Mouse (Mus musculus) mammary gland, adult 2 months (tissue): Measurements from ENCODE around the gene Acrv1. TPM values are rescaled to one million over a fixed set of nuclear protein-coding genes. Genes with fewer than 3 reads are reported as not detected.

Experiments used
- polyA plus RNA-seq: library from polyadenylated mRNA; depleted of rRNA; stranded (reverse); fragments of >200 nt; gene quantifications from 2 replicates; pipeline ENCODE4 v1.2.3, GENCODE M21; 2012; ENCODE audit warnings: low replicate concordance; rRNA removed

The Acrv1 gene
- not detected in 2 replicates for polyA plus RNA-seq

DNA sequence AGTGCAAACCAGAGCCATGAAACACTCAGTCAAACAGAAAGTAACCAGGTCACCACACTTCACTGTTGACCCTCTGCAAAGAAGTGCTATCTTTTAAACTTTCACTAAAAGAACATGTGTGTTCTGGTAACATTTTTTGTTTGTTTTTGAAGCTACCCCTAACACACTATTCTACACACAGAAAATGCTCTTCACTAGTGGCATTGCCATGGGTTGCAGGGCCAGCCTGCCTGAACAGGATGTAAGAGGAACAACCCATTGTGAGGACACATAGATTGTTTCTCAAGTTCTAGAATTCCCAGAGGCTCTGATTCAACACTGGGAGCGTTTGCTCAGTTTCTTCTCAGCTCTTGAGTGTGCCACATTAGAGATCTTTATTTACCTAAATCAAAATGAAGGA lies at the start of gene Acrv1:
Gene Acrv1, plus strand, starts transcription at position 301 of the 400 bp plus-strand sequence.

DNA sequence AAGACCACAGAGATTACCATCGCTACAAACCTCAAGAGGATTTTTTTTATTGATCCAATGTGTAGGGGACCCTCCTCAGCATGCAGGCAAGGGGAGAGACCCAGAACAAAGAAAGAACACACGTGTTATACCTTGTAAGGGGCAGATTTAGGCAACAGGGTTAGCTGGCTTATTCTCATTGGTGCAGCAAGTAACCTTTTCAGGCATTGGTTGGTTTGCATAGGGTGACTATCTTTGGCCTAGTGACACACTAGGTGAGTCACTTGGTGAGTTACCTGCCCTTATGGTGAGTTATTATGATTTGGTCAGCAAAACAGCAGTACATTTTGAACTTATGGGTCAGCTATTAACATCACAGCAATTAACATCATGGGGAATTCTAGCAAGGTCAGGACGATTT lies 49.7 kb upstream of the Acrv1 start, which contains the start of gene A630095E13Rik:
Gene A630095E13Rik, minus strand, starts transcription at position 101 of the 400 bp plus-strand sequence.

DNA sequence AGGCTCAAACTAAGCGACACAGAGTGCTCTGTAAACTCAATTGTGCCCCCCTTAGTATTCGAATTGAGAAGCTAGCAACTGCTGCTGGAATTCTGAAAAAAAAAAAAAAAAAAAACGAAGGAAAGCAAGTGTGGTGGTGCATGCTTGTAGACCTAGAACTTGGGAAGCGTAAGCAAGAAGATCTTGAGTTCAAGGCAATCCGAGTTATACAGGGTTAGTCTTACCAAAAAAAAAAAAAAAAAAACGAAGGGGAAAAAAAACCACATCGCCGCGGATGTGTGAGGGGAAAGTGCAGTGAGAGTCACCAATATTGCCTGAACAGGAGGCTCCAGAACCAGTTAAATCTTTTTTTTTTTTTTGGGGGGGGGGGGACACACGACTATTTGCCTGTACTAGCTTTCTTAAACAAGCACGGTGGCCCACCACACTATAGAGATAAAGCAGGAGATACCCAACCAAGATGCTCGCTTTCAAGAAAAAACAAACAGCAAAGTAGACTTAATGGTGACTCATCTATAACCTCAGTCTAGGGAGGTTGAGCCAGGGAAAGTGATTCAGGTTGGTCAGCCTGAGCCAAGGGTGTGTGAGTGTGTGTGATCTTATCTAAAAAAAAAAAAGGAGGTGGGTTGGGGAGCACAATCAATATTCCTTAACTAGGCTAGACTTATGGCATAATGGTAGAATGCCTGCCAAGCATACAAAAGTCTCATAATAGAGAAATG lies 34.2 kb downstream of the Acrv1 start, which contains the start of gene Chek1:
Gene Chek1, minus strand, starts transcription at position 32 of the 722 bp plus-strand sequence.

Other genes with a start within 250 kb of the Acrv1 start
- not detected in 2 replicates for gene Gm9513, start 217.6 kb upstream of the Acrv1 start, polyA plus RNA-seq
- gene Gm5615, start 151.3 kb upstream of the Acrv1 start, polyA plus RNA-seq: not detected in 2 replicates
- not detected in 2 replicates for gene Gm17689, start 110.6 kb upstream of the Acrv1 start, polyA plus RNA-seq
- gene A630095E13Rik, start 49.8 kb upstream of the Acrv1 start, polyA plus RNA-seq: not detected in 2 replicates
- 0.14 and 0.48 TPM in 2 replicates for gene Chek1, start 33.8 kb downstream of the Acrv1 start, polyA plus RNA-seq
- 127 and 309 TPM in 2 replicates for gene Stt3a, start 74.5 kb downstream of the Acrv1 start, polyA plus RNA-seq
- gene Ei24, start 104.2 kb downstream of the Acrv1 start, polyA plus RNA-seq: 68.5 and 87.7 TPM in 2 replicates
- gene Fez1, start 128.6 kb downstream of the Acrv1 start, polyA plus RNA-seq: 1.9 and 2.6 TPM in 2 replicates